Mouse (Mus musculus): ENCODE measurements around the gene Sstr5. TPM values are rescaled to one million over a fixed set of nuclear protein-coding genes. Genes with fewer than 3 reads are reported as not detected.

The Sstr5 gene
- polyA plus RNA-seq, 1 experiment from 2014 or later: not detected

GRCm38 (mm10) chr17:25469798-25470197 is 27.3 kb downstream of the Sstr5 start:
- H3K9ac ChIP-seq: no peak overlapping the region
- H3K4me3 ChIP-seq: no peak overlapping the region
- H3K4me2 ChIP-seq: no peak overlapping the region
- peaks cover 48% of the 10 kb centered on the region for H3K27me3 ChIP-seq (replicated peaks)
- ATAC-seq: no peak
- peaks cover 7% of the 10 kb centered on the region; the same call in 1 of the 2 replicates for H3K4me1 ChIP-seq
- H3K9me3 ChIP-seq (replicated peaks): no peaks in the 10 kb centered on the region
- 20% methylated on average over 7 of the region's 8 CpGs for WGBS (ENCODE audit: insufficient replicate concordance)
- H3K36me3 ChIP-seq: no peaks in the 10 kb centered on the region
- no peak overlapping the region for H3K27ac ChIP-seq

GRCm38 (mm10) chr17:25468301-25468700 is 28.8 kb downstream of the Sstr5 start:
- Histone ChIP-seq H3K4me1 (no peaks in the 10 kb centered on the region), H3K27ac (no peak overlapping the region), H3K36me3 (no peaks in the 10 kb centered on the region), H3K9ac (no peak overlapping the region), H3K27me3 (replicated peaks) (peaks cover 34% of the 10 kb centered on the region), H3K4me3 (no peak overlapping the region), H3K9me3 (replicated peaks) (no peaks in the 10 kb centered on the region), H3K4me2 (no peak overlapping the region)
- ATAC-seq: no peak
- 53% methylated on average over 6 of the region's 6 CpGs for WGBS (ENCODE audit: insufficient replicate concordance)

- WGBS (ENCODE audit: insufficient replicate concordance): 36% methylated on average over 6 of the region's 6 CpGs
- 0 out of 2 replicates have a peak, but pooled peaks cover 1% of the 10 kb centered on the region for H3K4me1 ChIP-seq
- ATAC-seq: no peak
Measured at GRCm38 (mm10) chr17:25467781-25468180, 29.3 kb downstream of the Sstr5 start.

GRCm38 (mm10) chr17:25466257-25466656 is 30.8 kb downstream of the Sstr5 start:
- H3K36me3 ChIP-seq: no peaks in the 10 kb centered on the region
- H3K27me3 ChIP-seq (replicated peaks): peaks cover 23% of the 10 kb centered on the region
- H3K9ac ChIP-seq: no peak overlapping the region
- H3K4me1 ChIP-seq: 0 out of 2 replicates have a peak, but pooled peaks cover 6% of the 10 kb centered on the region
- H3K9me3 ChIP-seq (replicated peaks): no peaks in the 10 kb centered on the region
- no peak overlapping the region for H3K27ac ChIP-seq
- 67% methylated on average over 2 of the region's 2 CpGs for WGBS (ENCODE audit: insufficient replicate concordance)
- H3K4me2 ChIP-seq: no peak overlapping the region
- H3K4me3 ChIP-seq: no peak overlapping the region
- no peak for ATAC-seq

More at GRCm38 (mm10) chr17:25467781-25468180, 29.3 kb downstream of the Sstr5 start:
- H3K27me3 ChIP-seq (replicated peaks): peaks cover 31% of the 10 kb centered on the region
- H3K4me3 ChIP-seq: no peak overlapping the region
- H3K27ac ChIP-seq: no peak overlapping the region
- no peaks in the 10 kb centered on the region for H3K36me3 ChIP-seq
- H3K9me3 ChIP-seq (replicated peaks): no peaks in the 10 kb centered on the region
- no peak overlapping the region for H3K9ac ChIP-seq
- H3K4me2 ChIP-seq: no peak overlapping the region

GRCm38 (mm10) chr17:25464091-25464490 is 33.0 kb downstream of the Sstr5 start:
- H3K4me2 ChIP-seq: no peak overlapping the region
- no peaks in the 10 kb centered on the region for H3K9me3 ChIP-seq (replicated peaks)
- peaks cover 10% of the 10 kb centered on the region; the same call in 1 of the 2 replicates for H3K27me3 ChIP-seq (replicated peaks)
- H3K4me3 ChIP-seq: no peak overlapping the region
- H3K9ac ChIP-seq: no peak overlapping the region
- 49% methylated on average over 4 of the region's 4 CpGs for WGBS (ENCODE audit: insufficient replicate concordance)
- H3K36me3 ChIP-seq: no peaks in the 10 kb centered on the region
- ATAC-seq: no peak
- 0 out of 2 replicates have a peak, but pooled peaks cover 6% of the 10 kb centered on the region for H3K4me1 ChIP-seq
- no peak overlapping the region for H3K27ac ChIP-seq

- H3K9ac ChIP-seq: no peak overlapping the region
- H3K4me2 ChIP-seq: no peak overlapping the region
- H3K9me3 ChIP-seq (replicated peaks): no peaks in the 10 kb centered on the region
- no peaks in the 10 kb centered on the region for H3K36me3 ChIP-seq
- peaks cover 10% of the 10 kb centered on the region; the same call in 1 of the 2 replicates for H3K27me3 ChIP-seq (replicated peaks)
- H3K4me3 ChIP-seq: no peak overlapping the region
- WGBS (ENCODE audit: insufficient replicate concordance): 27% methylated on average over 4 of the region's 4 CpGs
- no peak overlapping the region for H3K27ac ChIP-seq
- no peak for ATAC-seq
- 0 out of 2 replicates have a peak, but pooled peaks cover 6% of the 10 kb centered on the region for H3K4me1 ChIP-seq
Measured at GRCm38 (mm10) chr17:25463326-25463945, 33.7 kb downstream of the Sstr5 start.

- no peaks in the 10 kb centered on the region for H3K36me3 ChIP-seq
- no peak for ATAC-seq
- no peaks in the 10 kb centered on the region for H3K9me3 ChIP-seq (replicated peaks)
- peaks cover 10% of the 10 kb centered on the region; the same call in 1 of the 2 replicates for H3K27me3 ChIP-seq (replicated peaks)
- H3K27ac ChIP-seq: no peak overlapping the region
- H3K4me2 ChIP-seq: no peak overlapping the region
- H3K4me1 ChIP-seq: 0 out of 2 replicates have a peak, but pooled peaks cover 6% of the 10 kb centered on the region
- WGBS (ENCODE audit: insufficient replicate concordance): 32% methylated on average over 9 of the region's 9 CpGs
- no peak overlapping the region for H3K9ac ChIP-seq
- no peak overlapping the region for H3K4me3 ChIP-seq
Measured at GRCm38 (mm10) chr17:25462236-25462875, 34.7 kb downstream of the Sstr5 start.

- peaks cover under 1% of the 10 kb centered on the region; the same call in 1 of the 2 replicates for H3K27me3 ChIP-seq (replicated peaks)
- 39% methylated on average over 8 of the region's 8 CpGs for WGBS (ENCODE audit: insufficient replicate concordance)
- ATAC-seq: no peak
- H3K9me3 ChIP-seq (replicated peaks): no peaks in the 10 kb centered on the region
- H3K9ac ChIP-seq: no peak overlapping the region
- no peaks in the 10 kb centered on the region for H3K36me3 ChIP-seq
- no peak overlapping the region for H3K4me3 ChIP-seq
- no peaks in the 10 kb centered on the region for H3K4me1 ChIP-seq
- H3K27ac ChIP-seq: no peak overlapping the region
- H3K4me2 ChIP-seq: no peak overlapping the region
Measured at GRCm38 (mm10) chr17:25456540-25456939, 40.5 kb downstream of the Sstr5 start.

- Histone ChIP-seq H3K9me3 (replicated peaks) (no peaks in the 10 kb centered on the region), H3K4me1 (no peaks in the 10 kb centered on the region), H3K4me2 (no peak within 1 kb of the TSS), H3K27me3 (replicated peaks) (peaks cover 4% of the 10 kb centered on the region; the same call in 1 of the 2 replicates), H3K9ac (no peak within 1 kb of the TSS), H3K36me3 (no peaks in the 10 kb centered on the region), H3K4me3 (no peak within 1 kb of the TSS), H3K27ac (no peak within 1 kb of the TSS)
- ATAC-seq: no peak
- WGBS (ENCODE audit: insufficient replicate concordance): 36% methylated on average over 2 of the region's 2 CpGs
Measured at GRCm38 (mm10) chr17:25454272-25454671, 42.8 kb downstream of the Sstr5 start, which contains the start of gene Tekt4. TSS of gene Tekt4 (plus strand) at chr17:25454615.

GRCm38 (mm10) chr17:25452246-25452965 is 44.7 kb downstream of the Sstr5 start:
- H3K4me1 ChIP-seq: peaks cover 7% of the 10 kb centered on the region; the same call in 1 of the 2 replicates
- H3K4me3 ChIP-seq: no peak overlapping the region
- H3K27ac ChIP-seq: no peak overlapping the region
- WGBS (ENCODE audit: insufficient replicate concordance): 57% methylated on average over 5 of the region's 5 CpGs
- peaks cover 9% of the 10 kb centered on the region; the same call in 1 of the 2 replicates for H3K27me3 ChIP-seq (replicated peaks)
- H3K36me3 ChIP-seq: no peaks in the 10 kb centered on the region
- H3K4me2 ChIP-seq: no peak overlapping the region
- ATAC-seq: no peak
- no peak overlapping the region for H3K9ac ChIP-seq
- H3K9me3 ChIP-seq (replicated peaks): no peaks in the 10 kb centered on the region

- H3K9me3 ChIP-seq (replicated peaks): no peaks in the 10 kb centered on the region
- H3K4me2 ChIP-seq: no peak overlapping the region
- H3K4me1 ChIP-seq: peaks cover 7% of the 10 kb centered on the region; the same call in 1 of the 2 replicates
- H3K9ac ChIP-seq: no peak overlapping the region
- no peak overlapping the region for H3K4me3 ChIP-seq
- no peak overlapping the region for H3K27ac ChIP-seq
- 38% methylated on average over 4 of the region's 4 CpGs for WGBS (ENCODE audit: insufficient replicate concordance)
- no peak for ATAC-seq
- H3K27me3 ChIP-seq (replicated peaks): peaks cover 15% of the 10 kb centered on the region; the same call in 1 of the 2 replicates
- H3K36me3 ChIP-seq: no peaks in the 10 kb centered on the region
Measured at GRCm38 (mm10) chr17:25450329-25450728, 46.8 kb downstream of the Sstr5 start.

GRCm38 (mm10) chr17:25447865-25448264 is 49.2 kb downstream of the Sstr5 start:
- Histone ChIP-seq H3K9ac (no peak overlapping the region), H3K9me3 (replicated peaks) (no peaks in the 10 kb centered on the region), H3K27me3 (replicated peaks) (peaks cover 15% of the 10 kb centered on the region; the same call in 1 of the 2 replicates), H3K36me3 (no peaks in the 10 kb centered on the region), H3K4me3 (no peak overlapping the region), H3K4me1 (peaks cover 7% of the 10 kb centered on the region; the same call in 1 of the 2 replicates), H3K27ac (no peak overlapping the region), H3K4me2 (no peak overlapping the region)
- WGBS (ENCODE audit: insufficient replicate concordance): 58% methylated on average over 12 of the region's 12 CpGs
- no peak for ATAC-seq
